Mouse (Mus musculus): ENCODE results near the gene Rin2. TPM values are rescaled to one million over a fixed set of nuclear protein-coding genes. Genes with fewer than 3 reads are reported as not detected.

Rin2 gene
- total RNA-seq, 2 experiments from 2014 or later = 18.4 to 23.2 TPM

DNA sequence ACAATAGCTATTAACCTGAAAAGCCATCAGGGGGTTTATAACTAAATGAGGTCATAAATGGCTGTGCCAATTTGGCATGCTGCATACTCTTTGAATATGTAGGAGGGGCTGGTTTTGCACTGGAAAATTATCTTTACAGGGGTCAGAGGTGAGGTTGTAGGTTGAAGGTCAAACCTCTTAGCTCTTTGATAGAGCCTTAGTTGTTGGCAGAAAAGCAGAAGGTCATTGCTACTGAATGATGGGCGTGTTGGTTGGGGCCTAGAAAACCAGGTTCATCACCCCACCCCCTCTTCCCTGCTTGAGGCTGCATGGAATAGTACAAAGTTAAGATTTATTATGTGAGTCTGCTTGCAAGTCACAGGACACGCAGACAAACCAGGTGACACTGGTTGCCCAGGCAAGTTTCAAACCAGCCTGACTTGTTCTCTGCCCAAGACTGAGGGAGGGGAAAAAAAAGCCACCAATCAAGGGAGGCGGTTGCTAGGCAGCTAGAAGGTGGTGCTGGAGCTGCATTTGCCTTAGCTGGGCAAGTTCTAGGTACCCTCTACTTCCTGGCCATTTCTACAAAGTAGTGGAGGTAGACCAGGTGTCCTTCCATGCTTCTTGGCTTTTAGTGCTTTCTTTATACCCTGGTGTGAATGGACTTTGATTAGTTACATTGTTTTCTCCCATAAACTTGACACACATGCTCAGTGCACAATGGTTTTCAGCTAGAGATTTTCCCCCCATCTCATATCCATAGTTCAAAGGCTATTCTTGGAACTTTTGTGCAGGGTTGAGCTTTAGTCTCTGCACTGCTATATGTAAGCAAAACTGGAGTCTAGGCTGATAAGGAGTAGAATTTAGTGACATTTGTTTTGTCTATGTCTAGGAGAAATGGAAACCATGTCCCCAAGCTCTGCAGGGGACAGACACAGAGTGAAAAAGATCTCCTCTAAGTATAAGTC lies 148.0 kb downstream of the Rin2 start:
- DNase-seq (ENCODE audit: low spot score in 2 of 2) = no peak

DNA sequence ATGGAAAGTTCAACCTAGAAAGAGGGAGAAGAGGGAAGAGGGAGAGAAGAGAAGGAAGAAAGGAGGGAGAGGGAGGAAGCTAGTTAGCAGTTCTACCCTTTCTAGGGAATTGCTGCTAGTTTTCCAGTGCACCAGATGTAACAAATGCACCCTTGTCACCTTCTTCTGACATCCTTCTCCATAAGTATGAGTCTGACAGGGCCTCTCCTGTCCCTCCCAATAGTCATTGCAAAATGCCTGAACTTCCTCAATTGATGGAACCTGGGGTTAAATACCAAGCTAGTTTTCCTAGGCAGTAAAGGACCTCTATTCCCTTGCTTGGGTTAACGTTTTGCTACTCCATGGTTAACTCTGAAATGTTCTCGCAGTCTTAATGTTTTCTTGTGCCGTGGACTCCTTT lies 149.7 kb downstream of the Rin2 start:
- DNase-seq (ENCODE audit: low spot score in 2 of 2) = no peak

DNA sequence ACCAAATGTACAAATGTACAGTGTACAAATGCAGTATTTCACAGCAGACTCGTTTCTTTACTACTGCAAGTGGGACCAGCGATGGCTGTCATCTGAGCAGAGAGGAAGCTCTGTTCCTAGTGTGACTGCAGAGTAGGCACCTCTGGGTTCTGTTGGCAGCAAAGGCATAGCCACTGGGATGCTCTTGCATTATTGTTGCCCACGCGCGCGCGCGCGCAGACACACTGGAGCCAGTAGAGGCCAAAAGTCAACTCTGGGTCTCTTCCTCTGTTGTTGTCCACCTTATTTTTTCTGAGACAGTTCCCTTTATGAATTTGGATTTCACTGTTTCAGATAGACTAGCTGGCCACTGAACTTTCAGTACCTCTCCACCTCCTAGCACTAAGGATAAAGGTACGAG lies 150.2 kb downstream of the Rin2 start:
- no peak for DNase-seq (ENCODE audit: low spot score in 2 of 2)

DNA sequence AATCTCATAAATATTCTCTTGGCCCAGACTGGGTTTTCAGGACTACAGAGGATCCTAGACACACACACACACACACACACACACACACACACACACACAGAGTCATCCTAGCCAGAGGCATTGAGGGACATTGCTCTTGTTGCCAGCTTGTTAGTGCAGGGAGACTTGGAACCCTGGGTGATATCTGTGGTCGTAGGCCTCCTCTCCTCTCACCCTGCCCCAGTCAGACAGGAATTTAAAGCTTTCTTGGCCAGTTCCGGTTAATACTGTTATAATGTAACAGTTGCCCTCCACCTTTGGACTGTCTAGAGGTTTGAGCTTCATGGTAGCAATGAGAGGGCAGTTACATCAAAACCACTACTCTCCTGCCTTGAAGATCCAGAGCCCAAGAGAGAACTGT lies 152.9 kb downstream of the Rin2 start:
- DNase-seq (ENCODE audit: low spot score in 2 of 2) = no peak

DNA sequence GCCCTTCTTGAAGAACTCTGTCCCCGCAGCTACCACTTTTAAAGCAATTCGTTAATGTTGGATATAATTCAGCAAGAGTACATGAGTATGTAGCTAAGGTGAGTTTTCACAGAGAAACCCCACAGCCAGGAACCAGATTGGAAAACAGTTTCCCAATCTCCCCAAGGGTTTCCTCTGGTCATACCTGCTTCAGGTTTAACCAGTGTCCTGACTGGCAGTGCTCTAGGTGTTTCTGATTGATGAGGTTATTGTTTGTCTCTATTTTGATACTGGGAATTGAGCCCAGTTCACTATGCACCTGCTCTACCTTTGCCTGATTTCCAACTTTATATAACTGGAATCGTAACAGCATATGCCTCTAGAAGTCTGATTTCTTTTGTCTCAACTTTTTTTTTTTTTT lies 153.6 kb downstream of the Rin2 start:
- DNase-seq (ENCODE audit: low spot score in 2 of 2) = no peak

DNA sequence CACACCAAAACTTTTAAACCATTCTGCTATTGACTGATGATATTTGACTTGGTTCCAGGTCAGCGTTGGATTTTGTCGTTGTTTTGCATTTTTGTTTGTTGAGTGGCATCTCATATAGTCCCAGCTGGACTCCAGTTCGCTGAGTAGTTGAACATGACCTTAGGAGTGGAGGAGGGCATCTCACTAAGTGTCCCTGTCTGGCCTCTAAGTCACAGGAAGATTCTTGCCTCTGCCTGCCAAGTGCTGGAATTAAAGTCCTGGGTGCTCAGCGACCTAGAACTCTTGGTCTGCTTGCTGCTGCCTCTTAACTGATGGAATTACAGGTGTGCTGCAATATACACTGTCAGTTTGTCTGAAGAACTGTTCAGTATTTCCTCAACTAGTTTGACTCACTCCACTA lies 154.2 kb downstream of the Rin2 start:
- DNase-seq (ENCODE audit: low spot score in 2 of 2) = no peak

DNA sequence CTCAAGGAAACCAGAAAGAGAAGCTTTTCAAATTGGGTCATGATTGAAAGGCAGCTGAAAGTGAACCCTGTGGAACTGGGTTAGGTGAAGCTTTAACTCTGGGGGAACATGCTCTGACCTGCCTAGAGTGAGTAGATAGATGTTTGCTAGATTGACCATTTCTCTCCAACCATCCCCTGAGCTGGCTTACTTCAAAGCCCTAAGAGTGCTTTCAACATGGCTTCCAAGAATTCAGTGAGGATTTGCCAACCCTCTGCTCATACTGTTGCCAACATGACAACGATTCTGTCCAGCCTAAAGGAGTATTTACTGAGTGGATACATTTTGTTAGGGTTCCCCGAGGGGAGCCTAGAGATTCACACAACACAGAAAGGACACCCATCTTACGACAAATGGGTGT lies 155.4 kb downstream of the Rin2 start:
- DNase-seq (ENCODE audit: low spot score in 2 of 2) = no peak

DNA sequence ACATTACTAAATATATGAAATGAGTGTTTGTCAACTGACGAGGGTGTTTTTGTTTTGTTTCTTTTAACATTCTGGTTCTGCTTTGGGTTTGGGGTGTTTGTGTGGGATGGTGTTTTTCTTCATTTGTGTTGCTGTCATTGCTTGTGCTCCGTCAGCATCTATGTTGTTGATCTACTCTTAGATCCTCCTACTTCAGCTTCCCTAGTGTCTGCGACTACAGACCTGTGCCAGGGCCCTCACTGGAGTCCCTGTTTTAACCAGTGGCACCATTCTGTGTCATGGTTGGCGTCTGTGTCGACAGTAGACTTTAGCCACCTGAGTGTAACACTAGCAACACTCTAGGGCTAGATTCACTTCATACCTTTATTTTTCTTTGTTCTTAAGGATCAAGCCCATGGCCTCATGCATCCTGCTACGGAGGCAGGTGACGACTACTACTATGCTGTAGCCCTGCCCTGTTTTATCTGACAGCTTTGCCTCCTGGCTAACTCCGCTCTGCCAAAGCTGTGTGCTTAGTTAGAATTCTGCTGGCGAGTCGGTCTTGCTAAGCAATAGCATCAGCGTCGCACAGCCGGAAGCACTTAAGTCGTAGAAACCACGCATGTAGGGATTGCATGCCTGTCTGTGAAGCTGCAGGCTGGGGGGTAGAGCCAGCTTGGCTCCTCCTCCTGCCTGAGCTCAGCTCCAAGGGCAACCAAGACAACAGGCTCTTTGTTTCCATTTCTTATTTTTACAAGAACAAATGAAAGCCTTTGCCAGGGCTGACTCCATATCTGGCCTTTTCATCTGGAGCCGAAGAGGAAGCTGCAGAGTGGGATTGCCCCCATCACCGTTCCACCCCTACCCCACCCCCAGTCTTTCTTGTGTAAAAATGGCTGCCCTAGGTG lies 157.2 kb downstream of the Rin2 start:
- DNase-seq (ENCODE audit: low spot score in 2 of 2) = peak; percentile 24 to 57

DNA sequence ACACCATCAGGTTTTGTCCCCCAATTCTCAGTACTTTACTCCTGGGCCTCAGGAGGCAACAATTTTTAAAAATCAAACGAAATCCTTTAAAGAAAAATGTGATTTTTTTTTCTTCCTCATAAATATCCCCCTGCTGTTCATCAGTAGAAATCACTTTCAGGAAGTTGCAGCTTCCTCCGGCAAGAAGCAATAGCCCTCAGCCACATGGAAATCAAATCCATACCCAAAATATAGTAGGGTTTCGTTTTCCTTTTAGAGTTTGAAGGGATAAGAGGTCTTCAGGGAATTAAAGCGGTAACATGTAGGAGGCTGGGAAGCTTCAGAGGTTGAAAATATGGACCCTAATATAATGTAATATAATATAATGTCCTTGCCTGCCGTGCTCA lies 157.8 kb downstream of the Rin2 start:
- no peak for DNase-seq (ENCODE audit: low spot score in 2 of 2)

DNA sequence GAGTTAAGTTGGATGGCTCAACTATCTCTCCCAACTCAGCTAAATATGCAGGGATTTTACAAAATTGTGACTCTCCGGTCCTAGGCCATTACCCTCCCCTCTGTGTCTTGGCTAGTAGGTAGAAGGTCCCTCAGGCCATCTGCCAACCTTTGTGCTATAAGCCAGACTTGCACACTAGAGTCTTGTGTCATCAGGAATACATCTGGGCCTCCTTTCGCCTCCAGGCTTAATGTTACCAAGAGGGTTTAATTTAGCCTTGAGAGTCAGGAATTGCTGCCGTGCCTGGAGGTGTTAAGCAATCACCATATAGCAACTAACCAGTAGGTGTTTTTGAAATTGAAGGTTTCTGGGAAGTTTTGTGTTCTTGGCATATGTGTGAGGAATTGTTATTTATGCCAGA lies 158.3 kb downstream of the Rin2 start:
- no peak for DNase-seq (ENCODE audit: low spot score in 2 of 2)

DNA sequence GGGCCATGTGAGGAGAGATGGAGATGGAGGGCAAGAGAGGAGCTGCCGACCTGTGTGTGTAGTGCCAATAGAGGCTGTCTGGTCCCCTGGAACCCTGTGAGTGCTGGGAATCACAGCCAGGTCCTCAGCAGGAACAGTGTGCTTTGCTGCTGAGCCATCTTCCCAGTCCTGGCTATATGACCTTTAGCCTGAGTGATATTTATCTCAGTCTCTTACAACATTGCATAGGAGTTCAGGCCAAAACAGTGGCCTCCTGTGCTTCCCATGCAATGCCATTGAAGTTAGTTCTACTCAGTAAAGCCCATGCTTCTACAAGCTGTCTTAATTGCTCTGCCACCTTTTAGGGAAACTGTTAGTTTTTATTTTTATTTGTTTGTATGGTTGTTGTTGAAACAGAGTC lies 160.9 kb downstream of the Rin2 start:
- DNase-seq (ENCODE audit: low spot score in 2 of 2) = no peak

DNA sequence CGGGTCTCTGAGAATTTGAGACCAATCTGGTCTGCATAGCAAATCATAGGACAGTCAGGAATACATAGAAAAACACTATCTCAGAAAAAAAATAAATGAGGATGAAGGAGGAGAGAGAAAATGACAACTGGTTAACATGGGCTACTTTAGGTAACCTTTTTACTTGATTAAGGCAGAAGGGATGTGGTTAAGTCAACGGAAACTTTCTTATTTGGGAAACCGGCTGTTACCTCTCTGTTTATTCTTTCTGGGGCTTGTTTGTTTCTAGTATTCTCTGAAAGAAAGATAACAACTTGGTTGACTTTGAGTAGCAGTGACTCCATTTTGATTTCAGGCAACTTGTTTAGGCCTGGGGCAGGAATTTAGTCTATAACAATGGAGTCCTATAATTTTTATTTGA lies 163.7 kb downstream of the Rin2 start:
- no peak for DNase-seq (ENCODE audit: low spot score in 2 of 2)

DNA sequence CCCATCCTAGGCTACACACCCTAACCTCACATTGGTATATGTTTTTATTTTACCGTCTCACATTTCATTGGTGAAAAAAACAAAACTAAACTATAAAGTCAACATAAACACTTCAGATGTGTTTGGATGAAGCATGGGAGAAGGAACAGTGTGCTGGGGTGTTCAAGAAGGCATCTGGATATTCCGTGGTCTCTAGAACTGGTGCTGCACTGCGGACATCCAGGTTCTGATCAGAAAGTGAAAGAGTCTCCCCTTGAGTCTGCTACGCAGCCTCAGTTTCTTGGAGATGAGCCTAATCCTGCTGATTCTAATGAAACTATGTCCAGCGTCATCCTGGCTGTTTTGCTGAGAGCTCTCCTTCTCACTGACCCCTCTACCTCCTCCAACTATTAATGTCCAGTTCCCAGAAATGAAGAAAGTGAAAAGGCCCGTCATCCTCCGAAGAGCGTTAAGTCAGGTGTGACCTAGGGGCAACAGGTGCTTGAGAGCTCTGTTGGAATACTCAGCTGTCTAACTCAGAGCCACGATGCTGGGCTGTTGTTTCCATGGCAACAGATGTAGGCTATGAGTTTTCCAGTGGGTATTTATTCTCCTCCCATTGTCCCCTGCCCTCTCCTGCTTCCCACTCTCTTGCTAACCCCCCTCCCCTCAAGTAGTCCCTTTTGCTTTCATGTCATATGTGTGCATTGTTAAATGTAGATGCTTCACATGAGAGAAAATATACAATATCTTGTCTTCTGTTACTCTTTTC lies 164.7 kb downstream of the Rin2 start:
- no peak for DNase-seq (ENCODE audit: low spot score in 2 of 2)

DNA sequence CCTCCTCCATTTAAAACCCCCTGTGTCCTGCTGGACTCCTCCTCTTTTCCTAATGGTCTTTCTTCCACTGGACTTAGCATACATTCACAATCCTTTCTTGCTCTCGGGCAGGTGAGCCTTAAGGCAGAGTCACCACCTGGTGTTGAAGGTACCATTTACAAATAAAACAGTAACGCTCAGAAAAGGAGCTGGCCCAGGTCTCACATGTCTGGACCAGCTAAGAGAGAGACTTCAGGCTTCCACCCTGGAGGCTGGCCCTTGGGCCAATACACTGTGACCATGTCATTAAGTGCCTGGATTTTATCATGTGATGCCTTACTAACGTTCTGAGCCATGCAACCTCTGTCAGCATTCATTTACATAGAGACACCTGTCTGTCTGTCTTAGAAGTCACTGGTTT lies 165.3 kb downstream of the Rin2 start:
- DNase-seq (ENCODE audit: low spot score in 2 of 2) = no peak

DNA sequence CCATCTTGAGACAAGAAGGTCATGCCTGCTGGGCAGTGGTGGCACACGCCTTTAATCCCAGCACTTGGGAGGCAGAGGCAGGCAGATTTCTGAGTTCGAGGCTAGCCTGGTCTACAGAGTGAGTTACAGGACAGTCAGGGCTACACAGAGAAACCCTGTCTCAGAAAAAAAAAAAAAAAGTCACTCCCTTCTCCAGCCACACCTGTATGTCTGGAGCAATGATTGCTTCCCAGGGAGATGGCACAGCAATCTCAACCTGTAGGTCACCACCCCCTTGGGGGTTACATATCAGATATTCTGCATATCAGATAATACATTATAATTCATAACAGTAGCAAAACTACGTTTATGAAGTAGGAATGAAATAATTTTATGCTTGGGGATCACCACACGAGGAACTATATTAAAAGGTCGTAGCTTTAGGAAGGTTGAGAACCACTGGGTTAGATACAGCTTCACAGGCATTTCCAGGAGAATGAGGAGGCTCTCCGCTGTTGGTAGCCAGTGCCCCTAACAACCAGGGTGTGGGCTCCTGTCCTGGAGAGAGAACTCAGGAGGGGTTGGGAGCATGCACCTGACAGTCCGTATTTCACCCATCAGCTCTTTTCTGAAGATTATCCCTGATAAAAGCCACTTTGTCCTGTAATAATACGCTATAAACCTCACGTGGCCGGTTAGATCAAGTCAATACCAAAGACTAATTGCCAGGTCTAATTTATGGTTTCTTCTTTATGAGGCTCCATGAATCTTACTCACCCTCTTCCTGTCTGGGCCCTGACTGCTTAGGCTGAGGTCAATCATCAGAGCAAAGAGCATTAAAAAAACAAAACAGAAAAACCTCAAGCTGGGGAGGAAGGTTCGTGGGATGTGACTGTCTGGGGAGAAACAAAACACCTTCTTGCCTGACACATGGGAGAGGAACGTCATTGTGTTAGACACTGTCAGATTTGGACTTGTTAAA lies 166.2 kb downstream of the Rin2 start:
- no peak for DNase-seq (ENCODE audit: low spot score in 2 of 2)

DNA sequence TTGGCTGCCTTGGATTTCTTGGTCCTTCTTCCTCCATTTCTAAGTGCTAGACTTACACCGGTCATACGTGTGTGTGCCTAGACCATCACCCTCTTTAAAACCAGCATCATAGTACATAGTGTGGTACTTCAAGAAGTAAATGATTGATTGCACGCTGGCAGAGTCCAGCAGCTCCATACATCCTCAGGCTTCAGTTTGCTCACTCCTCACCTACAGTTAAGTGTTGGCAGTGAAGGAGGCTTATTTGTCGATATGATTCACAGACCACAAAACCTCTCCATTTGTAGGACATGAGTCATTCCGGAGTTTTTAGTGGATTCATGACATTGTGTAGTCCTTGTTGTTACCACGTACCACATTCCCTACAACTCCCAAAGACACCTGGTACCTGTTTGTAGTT lies 168.3 kb downstream of the Rin2 start:
- no peak for DNase-seq (ENCODE audit: low spot score in 2 of 2)

DNA sequence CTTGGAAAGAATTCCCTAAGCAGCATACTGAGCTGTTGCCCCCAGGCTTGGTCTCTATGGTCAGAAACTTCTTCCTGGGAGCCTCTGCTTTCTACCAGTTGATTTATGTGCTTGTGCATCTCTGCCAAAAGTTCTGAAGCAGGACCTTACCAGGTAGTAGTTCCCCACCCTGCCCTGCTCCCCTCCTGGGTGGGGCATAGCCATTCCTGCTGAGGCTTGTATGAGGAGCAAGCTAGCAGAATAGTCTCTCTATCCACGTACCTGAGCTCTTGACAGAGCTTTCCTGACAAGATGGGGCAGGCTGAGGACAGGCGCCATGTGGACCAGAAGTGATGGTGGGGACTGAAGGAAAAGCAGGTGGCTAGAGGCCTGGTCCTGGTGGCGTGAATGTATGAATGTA lies 171.6 kb downstream of the Rin2 start:
- DNase-seq (ENCODE audit: low spot score in 2 of 2) = no peak

DNA sequence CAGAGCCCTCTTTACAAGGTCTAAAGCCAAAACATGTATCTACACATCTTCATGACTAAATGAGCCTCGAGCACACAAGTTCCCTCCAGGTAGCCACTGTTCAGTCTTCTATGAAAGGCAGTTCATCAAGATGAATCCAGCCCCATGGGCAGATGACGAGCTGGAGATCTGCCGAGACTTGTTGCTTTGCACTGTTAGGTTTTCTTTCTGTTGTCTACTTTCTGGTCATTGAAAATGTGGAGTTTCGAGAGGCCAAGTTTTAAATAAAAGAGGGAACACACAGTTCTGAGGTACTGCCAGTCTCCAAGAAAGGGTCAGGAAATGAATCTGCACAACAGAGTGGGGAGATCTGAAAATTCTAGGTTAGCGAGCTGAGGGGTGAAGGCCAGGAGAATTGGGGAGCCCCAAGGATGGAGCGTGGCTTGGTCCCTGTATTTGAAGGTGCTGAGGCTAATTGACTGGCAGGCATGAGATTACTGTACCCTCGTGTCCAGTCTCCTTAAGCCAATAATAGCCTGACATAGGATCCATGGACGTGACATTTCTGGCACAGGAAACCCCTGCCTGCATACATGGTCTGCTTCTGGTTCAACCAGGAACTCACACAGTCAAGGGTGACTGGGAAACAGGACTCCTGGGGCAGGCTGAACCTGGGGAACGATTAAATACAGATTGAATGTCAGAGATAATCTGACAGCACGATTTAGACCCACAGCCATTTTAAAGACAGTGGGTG lies 174.3 kb downstream of the Rin2 start:
- no peak for DNase-seq (ENCODE audit: low spot score in 2 of 2)

DNA sequence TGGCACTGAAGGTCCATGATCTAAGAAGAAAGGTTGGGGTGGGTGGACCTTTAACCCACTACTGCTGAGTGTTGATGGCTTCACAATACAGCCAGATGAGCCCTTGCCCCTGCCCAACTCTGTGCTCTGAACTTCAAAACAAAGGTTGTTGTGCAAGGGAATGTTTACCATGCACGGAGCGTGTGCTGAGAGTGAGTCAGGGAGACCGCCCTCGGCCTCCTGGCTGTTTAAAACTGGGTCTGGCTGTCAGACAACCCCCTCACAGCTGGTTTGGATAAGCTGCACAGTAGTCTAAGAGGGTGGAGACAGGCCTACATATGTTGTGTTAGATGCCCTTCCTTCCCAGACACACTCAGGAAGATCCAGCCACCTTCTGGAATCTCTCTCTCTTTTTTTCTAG lies 175.8 kb downstream of the Rin2 start:
- DNase-seq (ENCODE audit: low spot score in 2 of 2) = no peak

DNA sequence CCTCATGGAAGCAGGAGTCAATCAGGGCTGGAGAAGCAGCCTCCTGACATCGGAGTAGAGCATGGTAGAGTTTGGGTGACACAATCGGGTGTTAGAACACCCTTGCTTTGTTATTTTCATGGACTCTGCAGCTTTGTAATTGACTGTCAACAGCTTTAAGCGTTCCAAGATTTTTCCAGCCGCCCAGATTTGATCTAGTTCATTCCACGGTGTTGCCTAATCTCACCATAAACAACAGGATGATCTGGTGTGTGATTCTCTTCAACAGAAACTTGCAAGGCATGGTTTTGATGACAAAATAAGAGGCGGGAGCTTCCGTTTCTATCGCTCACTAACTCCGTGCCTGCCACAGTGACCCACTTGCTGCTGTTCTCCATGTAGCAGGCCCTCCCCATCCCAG lies 180.8 kb downstream of the Rin2 start:
- no peak for DNase-seq (ENCODE audit: low spot score in 2 of 2)
